Mouse (Mus musculus) brain, embryonic 14.5 days (tissue): ENCODE measurements around the gene Lactb.

Experiments
- CTCF ChIP-seq: fragments of 200-500 bp; IDR thresholded peaks from 2 replicates; pipeline ENCODE4 v1.5.1; 2012; ENCODE audit warnings: inconsistent platforms, mild to moderate bottlenecking, moderate library complexity, borderline replicate concordance; ENCODE audit not compliant: insufficient read depth, insufficient read length; ENCODE audit errors: extremely low read depth
- POLR2A ChIP-seq: fragments of 200-500 bp; IDR thresholded peaks from 2 replicates; pipeline ENCODE4 v1.6.1; 2012; ENCODE audit warnings: mild to moderate bottlenecking, inconsistent platforms, borderline replicate concordance; ENCODE audit not compliant: poor library complexity, insufficient read depth, insufficient read length, severe bottlenecking; ENCODE audit errors: extremely low read depth

DNA sequence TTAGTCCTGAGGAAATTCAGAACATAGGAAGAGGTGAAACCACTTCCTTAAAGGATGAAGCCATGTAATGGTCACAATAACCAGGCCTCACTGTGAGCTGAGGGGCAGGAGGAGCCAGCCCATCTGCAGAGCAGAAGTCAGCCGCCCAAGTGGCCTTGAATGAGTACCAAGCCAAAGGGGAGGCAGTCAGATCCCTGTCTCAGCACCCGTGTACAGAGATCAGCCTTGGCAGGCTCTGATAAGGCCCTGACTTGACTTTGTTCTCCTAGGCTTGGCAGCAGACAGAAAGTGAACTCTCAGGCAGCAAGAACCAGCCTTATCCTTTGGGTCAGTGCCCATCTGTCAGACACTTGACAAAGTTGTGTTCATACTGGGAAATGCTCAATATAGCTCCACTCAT, 44.8 kb upstream of the Lactb start:
- TF ChIP-seq POLR2A = no peak
- no peak for TF ChIP-seq CTCF
